Mouse (Mus musculus) frontal cortex, postnatal 10 days (tissue): ENCODE data around the gene Nicn1.
"Not testable (repeated sequence)": the region's sequence is repeated elsewhere in the genome, so short reads cannot be mapped to it uniquely, and the experiment has no call there.

Experiments used
- DNase-seq, 2 experiments: peaks; one replicate each; pipeline ENCODE4 v3.0.0; 2022; ENCODE audit warnings: low spot score in 2 of 2, mixed read lengths in 1 of 2

Nicn1 gene

DNA sequence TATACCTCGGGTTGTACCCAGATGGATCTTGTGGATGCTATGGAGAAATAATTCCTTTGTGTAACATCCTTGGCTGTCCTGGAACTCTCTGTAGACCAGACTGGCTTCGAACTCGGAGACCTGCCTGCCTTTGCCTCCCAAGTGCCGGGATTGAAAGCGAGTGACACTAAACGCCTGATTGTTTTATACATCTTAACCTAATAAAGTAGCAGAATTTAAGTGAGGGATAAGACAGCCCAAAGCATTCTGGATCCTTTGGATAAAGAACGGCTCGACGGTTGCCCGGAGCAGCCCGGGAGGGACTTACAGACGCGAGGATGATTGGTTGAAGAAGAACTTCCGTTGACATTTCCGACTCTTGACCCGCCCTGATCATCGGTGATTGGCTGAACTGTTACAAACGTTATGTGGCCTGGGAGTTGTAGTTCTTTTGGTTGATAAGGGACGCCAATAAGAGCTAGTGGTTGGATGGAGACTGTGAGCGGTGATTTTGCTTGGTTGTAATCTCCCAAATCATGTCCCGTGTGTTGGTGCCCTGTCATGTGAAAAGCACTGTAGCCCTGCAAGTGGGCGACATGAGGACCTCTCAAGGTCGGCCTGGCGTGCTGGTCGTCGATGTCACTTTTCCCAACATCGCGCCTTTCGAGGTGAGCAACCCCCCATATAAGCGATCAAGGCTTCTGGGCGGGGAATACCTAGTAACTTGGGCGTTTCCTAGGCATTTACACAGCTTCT, at the start of gene Nicn1:
Gene Nicn1, plus strand, starts transcription at position 414 of the 735 bp plus-strand sequence.
- peak; percentile 92 to 95 for DNase-seq

DNA sequence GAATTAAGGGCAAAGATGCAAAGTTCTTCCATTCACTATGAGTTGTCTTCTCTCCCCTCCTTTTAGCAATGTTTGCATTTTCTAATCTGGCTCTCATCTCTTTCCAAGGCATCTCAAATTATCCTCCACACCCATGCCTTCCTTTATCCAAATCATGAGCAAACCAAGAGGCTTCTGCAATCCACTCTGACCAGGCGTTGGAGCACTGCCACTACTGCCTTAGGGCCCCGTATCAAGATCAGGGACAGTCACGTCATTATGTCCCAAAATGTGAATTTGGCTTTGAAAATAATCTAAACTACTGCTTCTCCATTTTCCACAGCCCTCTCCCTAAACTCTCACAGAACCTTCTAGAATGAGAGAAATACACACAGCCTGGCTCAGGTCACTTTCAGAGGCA, 45.7 kb upstream of the Nicn1 start:
- DNase-seq: no peak

GRCm38 (mm10) chr9:108244984-108245383, 45.2 kb upstream of the Nicn1 start:
- DNase-seq: no peak

GRCm38 (mm10) chr9:108248957-108249356, 41.3 kb upstream of the Nicn1 start:
- no peak for DNase-seq

DNA sequence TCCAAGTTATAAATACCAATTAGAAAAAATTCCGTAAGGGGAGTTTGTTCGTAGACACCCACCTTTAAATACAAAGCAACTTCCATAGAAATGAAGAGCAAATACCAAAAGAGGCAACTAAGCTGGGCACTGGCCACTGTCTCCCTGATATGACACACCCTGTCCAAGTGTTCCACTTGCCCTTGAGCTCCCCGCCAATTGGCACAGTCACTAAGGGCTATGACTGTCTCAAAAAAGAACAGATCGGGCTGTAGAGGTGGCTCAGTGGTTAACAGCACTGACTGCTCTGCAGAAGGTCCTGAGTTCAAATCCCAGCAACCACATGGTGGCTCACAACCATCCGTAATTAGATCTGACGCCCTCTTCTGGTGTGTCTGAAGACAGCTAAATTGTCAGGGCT, 38.4 kb upstream of the Nicn1 start:
- no peak for DNase-seq

DNA sequence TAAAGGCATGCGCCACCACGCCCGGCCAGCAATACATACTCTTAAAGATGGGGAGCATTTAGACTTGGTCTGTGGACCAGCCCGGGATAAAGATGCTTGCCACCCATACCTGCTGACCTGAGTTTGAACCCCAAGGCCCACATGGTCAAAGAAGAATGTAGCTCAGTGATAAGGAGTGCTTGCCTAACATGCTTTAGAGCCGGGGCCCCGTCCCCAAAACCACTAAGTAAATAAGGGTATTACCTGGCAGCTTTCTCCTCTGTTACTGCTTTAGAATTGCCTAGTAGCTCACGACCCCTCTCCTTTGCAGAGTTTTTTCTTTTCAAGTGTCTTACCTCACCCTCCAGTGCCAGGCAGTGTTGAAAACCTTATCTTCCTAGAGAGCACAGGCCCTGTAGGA, 37.5 kb upstream of the Nicn1 start:
- no peak for DNase-seq

- no peak for DNase-seq
Measured at GRCm38 (mm10) chr9:108260526-108260925, 29.7 kb upstream of the Nicn1 start.

- no peak for DNase-seq
Measured at GRCm38 (mm10) chr9:108261865-108262264, 28.4 kb upstream of the Nicn1 start.

GRCm38 (mm10) chr9:108262494-108263049, 27.7 kb upstream of the Nicn1 start:
- DNase-seq: no peak

DNA sequence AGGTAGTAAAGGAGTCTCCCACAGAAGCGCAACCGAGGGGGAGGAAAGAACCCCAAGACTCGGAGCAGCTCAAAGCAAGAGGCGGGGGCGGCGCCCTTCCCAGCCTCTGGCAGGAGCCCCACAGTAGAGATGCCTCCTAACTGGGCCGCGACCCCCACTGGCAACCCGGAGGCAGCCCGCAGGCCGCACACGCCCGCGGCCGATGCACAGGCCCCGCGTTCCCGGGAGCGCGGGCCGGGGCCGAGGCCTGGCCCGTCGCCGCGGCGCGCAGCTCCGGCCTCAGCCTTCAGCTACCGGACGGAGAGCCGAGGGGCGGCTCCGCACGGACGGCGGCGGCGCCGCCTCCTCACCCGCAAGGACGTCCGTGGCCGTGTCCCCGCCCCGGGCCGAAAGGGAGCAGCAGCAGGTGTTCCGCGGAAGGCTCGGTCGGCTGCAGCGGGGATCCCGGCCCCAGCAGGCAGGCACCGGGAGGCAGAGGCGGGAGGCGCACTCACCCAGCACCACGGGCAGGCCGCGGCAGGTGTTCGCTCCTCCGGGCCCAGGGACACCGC, 27.0 kb upstream of the Nicn1 start:
- peak; percentile 34 to 48 for DNase-seq

DNA sequence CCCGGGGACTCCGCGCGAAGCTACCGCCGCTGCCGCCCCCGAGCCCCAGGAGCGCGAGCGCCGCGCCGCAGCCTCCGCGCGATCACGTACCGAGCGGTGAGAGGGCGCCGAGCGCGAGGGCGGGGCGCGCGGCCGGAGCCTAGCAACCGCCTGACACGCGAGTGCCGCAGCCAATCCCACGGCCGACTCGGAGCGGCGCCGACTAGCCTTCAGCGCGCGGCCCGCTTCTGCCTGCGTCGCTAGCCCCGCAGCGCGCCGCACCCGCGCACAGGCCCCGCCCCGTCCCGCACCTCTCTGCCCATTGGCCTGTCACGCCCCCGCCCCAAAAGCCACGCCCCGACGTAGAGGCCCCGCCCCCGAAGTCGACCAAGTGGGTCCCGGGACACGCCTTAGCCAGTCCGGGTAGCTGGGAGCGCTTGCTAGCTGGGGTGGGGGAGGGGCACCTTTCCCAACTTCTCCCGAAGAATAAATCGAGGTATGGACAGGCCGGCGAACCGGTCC, 26.5 kb upstream of the Nicn1 start, which contains the start of gene Dag1:
Gene Dag1, minus strand, starts transcription at position 269 of the 501 bp plus-strand sequence.
- peak; percentile 97 to 98 for DNase-seq

DNA sequence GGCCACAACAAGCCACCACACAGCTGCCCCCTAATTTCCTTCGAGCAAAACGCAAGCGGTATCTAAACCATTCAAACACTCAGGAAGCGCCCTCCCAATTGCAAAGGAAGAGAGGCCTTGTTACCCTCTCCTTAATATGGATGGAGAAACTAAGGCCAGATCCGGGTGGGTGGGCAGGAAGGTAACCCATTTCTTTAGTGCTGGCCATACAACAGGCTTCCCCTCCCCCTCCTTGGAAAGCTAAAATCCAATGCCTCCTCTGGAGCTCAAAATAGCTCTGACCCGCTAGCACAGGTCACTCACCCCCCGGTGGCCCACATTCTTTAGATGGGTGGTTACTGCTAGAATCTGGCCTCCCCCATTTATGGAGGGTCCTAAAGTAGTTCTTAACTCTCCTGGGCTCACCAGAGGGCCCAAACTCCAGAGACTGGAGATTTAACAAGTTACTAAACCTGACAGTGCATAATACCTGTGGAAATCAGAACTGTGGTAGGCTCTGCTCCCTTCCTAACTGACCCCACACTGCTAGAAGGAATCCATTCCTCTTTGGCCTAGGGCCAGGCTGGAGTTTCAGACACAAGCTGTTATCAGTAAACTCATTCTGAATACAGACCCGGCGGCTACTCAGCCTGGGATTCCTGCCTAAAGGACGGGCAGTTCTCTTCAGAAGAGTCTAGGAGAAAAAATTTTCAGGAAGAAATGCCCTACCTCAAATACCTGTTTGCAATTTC, 25.9 kb upstream of the Nicn1 start:
- no peak for DNase-seq

DNA sequence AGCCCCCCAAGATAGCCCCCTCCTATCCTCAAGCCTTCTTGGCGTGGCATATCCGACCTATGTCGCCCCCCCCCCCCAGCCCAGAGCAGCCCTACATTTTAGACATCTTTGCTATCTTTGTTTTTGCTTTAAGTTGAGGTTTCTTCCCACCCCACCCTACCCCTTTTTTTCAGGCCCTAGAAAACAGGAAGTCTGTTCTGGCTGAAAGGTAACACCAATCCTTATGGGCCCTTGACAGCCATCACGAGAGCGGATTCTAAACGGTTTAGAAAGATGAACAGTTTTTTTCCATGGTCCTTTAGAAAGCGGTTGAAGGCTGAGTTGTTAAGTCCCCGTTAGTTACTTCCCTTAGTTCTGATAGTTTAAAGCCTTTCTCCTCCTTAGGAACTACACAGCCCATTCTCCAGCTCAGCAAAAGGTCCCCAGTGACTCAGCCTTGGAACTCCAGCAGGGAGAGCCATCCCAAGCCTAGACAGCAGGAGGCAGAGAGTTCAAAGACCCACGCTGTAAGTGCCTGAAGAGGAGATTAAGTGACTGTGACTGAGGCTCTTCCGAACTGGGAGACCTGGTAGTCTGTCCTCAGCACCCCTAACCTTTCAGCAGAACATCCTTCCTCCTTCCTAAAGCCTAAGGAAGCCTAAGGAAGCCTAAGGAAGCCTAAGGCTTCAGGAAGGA, 23.8 kb upstream of the Nicn1 start:
- no peak for DNase-seq

DNA sequence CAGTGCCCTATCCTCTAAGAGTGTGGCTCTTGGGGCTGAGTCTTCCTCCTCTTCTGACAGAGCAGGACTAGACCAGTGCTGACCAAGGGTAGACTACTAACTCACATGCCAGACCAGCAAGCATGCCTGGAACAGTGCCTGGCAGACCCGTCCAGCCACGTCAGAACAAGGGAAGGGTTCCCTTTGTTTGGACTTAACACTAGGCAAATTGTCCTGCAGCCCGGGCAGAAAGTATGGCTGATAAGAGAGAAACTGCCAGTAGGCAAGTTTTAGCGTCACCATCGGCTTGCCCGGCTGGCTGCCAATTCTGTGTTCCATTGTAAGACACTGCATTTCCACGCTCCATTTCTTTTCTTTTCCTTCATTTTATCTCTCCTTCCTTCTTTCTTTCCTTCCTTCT, 22.5 kb upstream of the Nicn1 start:
- DNase-seq: no peak

DNA sequence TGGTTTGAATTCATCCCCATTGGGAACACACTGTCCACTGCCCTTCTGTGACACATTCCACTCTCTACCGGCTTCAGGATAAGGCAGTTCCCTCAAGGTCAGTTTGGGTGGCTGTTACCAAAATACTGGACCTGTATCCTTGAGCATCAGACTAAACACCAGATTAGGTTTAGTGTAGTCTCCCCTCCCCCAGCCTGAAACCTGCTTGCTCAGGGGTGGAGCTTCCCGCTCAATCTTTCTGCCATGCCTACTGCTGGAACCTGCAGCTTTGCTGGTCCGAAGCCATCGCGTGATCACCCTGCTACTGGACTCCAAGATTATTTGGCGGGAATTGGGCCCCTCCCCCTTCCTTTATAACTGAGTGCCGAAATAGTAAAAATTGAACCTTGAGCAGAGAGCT, 21.5 kb upstream of the Nicn1 start:
- not testable (repeated sequence) for DNase-seq

GRCm38 (mm10) chr9:108271941-108272340, 18.3 kb upstream of the Nicn1 start:
- DNase-seq: no peak

GRCm38 (mm10) chr9:108272691-108273090, 17.5 kb upstream of the Nicn1 start:
- no peak for DNase-seq

- no peak for DNase-seq
Measured at GRCm38 (mm10) chr9:108273485-108273884, 16.7 kb upstream of the Nicn1 start.

GRCm38 (mm10) chr9:108274476-108275330, 15.5 kb upstream of the Nicn1 start:
- no peak for DNase-seq

DNA sequence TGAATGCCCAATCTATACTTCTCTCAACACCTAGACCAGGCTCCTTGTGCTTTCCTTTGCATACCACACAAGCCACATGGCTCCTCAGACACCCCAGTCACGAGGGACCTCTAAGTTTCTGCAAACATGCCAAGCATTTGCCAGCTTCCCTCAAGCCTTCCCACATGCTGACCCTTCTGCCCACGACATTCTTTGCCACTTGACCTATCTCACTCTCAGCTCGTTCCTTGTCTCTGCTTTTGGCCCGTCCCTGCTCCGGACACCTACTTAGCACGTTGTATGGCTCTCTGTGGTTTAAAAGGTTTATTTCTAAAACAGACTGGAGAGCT, 14.9 kb upstream of the Nicn1 start:
- no peak for DNase-seq
